In genomic region chr16:10005606-10006005, GRCm38 (mm10) we compare ENCODE assay signal across 30 mouse cellular contexts. TPM values are rescaled to one million over a fixed set of nuclear protein-coding genes. Genes with fewer than 3 reads are reported as not detected.
DNase-seq lines count a peak whose midpoint lies in the region; ATAC-seq lines count a peak whose summit lies in the region.
"Had no signal": no experiment of that assay in that cellular context is flagged by ENCODE, and none has a peak within 500 bp of the region (broad histone marks: within the 10 kb centered on the region; RNA-seq: fewer than 3 reads in every experiment).

No protein-coding gene starts in this region.

- H3K9ac ChIP-seq in hindbrain, embryonic 15.5 days = no peak overlapping the region
- H3K9ac ChIP-seq in hindbrain, embryonic 13.5 days = no peak overlapping the region
- H3K9ac ChIP-seq: embryonic facial prominence, embryonic 15.5 days; forebrain, postnatal 0 days; kidney, embryonic 15.5 days; limb, embryonic 15.5 days; liver, embryonic 15.5 days; lung, embryonic 15.5 days; neural tube, embryonic 13.5 days had no signal

- no peaks in the 10 kb centered on the region for H3K36me3 ChIP-seq in hindbrain, embryonic 15.5 days
- H3K36me3 ChIP-seq in hindbrain, embryonic 13.5 days = no peaks in the 10 kb centered on the region
- H3K36me3 ChIP-seq: embryonic facial prominence, embryonic 15.5 days; kidney, embryonic 15.5 days; limb, embryonic 15.5 days; liver, embryonic 15.5 days; lung, embryonic 15.5 days; neural tube, embryonic 13.5 days had no signal

- 68% methylated on average over 5 of the region's 5 CpGs for WGBS in hindbrain, embryonic 15.5 days
- 82% methylated on average over 5 of the region's 5 CpGs for WGBS in hindbrain, embryonic 13.5 days

- H3K9me3 ChIP-seq in hindbrain, embryonic 15.5 days = no peaks in the 10 kb centered on the region
- H3K9me3 ChIP-seq in hindbrain, embryonic 13.5 days = no peaks in the 10 kb centered on the region; the same call in 1 of the 2 replicates
- H3K9me3 ChIP-seq: embryonic facial prominence, embryonic 15.5 days; kidney, embryonic 15.5 days; limb, embryonic 15.5 days; liver, embryonic 15.5 days; lung, embryonic 15.5 days; neural tube, embryonic 13.5 days had no signal

- H3K4me1 ChIP-seq in hindbrain, embryonic 15.5 days (replicated peaks) = no peaks in the 10 kb centered on the region
- no peaks in the 10 kb centered on the region for H3K4me1 ChIP-seq in hindbrain, embryonic 13.5 days (replicated peaks)
- H3K4me1 ChIP-seq: embryonic facial prominence, embryonic 15.5 days; kidney, embryonic 15.5 days; limb, embryonic 15.5 days; liver, embryonic 15.5 days; lung, embryonic 15.5 days; neural tube, embryonic 13.5 days had no signal

- no peak overlapping the region for H3K4me2 ChIP-seq in hindbrain, embryonic 15.5 days
- no peak overlapping the region for H3K4me2 ChIP-seq in hindbrain, embryonic 13.5 days
- H3K4me2 ChIP-seq: embryonic facial prominence, embryonic 15.5 days; kidney, embryonic 15.5 days; limb, embryonic 15.5 days; liver, embryonic 15.5 days; lung, embryonic 15.5 days; neural tube, embryonic 13.5 days had no signal

- ATAC-seq in hindbrain, embryonic 15.5 days (ENCODE audit: low FRiP score, low read depth) = peak; percentile 45; the same call in 1 of the 2 replicates
- no peak for ATAC-seq in hindbrain, embryonic 13.5 days (ENCODE audit: low FRiP score)
- no peak for ATAC-seq in erythroblast, adult 5-6 weeks (replicated peaks; ENCODE audit: low FRiP score, poor library complexity, severe bottlenecking)
- ATAC-seq: CD4-positive, CD25-positive, alpha-beta regulatory T cell, adult 4 months; forebrain, postnatal 0 days; intestine, postnatal 0 days had no signal

- peak; percentile 98 for DNase-seq in brain, adult 2 months (ENCODE audit: low read depth, low spot score)
- peak; percentile 96 to 98 for DNase-seq in cerebellum, adult 18-20 months
- DNase-seq in cerebellum, postnatal 14 days = peak; percentile 97 to 99
- no peak for DNase-seq in urinary bladder, postnatal 25 days (ENCODE audit: low spot score)
- DNase-seq: adrenal gland, postnatal 36 days; forebrain, postnatal 0 days; gastrocnemius, postnatal 25 days; heart, adult 18-20 months; kidney, postnatal 4 days; layer of hippocampus, adult 9-11 months; lung, postnatal 4 days; midbrain, embryonic 14.5 days; retina, postnatal 1 day; thymus, adult 18-20 months; thymus, postnatal 4 days had no signal

- no peaks in the 10 kb centered on the region for H3K27me3 ChIP-seq in hindbrain, embryonic 15.5 days
- no peaks in the 10 kb centered on the region for H3K27me3 ChIP-seq in hindbrain, embryonic 13.5 days
- H3K27me3 ChIP-seq: embryonic facial prominence, embryonic 15.5 days; kidney, embryonic 15.5 days; liver, embryonic 15.5 days; lung, embryonic 15.5 days; neural tube, embryonic 13.5 days had no signal

- no peak overlapping the region for H3K27ac ChIP-seq in hindbrain, embryonic 15.5 days (replicated peaks)
- H3K27ac ChIP-seq in hindbrain, embryonic 13.5 days = no peak overlapping the region
- H3K27ac ChIP-seq: embryonic facial prominence, embryonic 15.5 days; kidney, embryonic 15.5 days; left cerebral cortex, adult 2 months; limb, embryonic 15.5 days; liver, embryonic 15.5 days; lung, embryonic 15.5 days; neural tube, embryonic 13.5 days had no signal

- H3K4me3 ChIP-seq in hindbrain, embryonic 15.5 days = no peak overlapping the region
- H3K4me3 ChIP-seq in hindbrain, embryonic 13.5 days = no peak overlapping the region
- H3K4me3 ChIP-seq: embryonic facial prominence, embryonic 15.5 days; kidney, embryonic 15.5 days; left cerebral cortex, adult 2 months; limb, embryonic 15.5 days; liver, embryonic 15.5 days; lung, embryonic 15.5 days; myocyte; neural tube, embryonic 13.5 days had no signal

RNA-seq across cellular contexts. Expression of gene Grin2a, which starts 10.2 kb away (rescaled TPM):
- polyA plus RNA-seq in hindbrain, embryonic 15.5 days (2015; fragmentation: Nextera tagmentation; extraction: Ambion mirVana) = 10.0 and 10.2 TPM in 2 replicates
- polyA plus RNA-seq in hindbrain, embryonic 13.5 days (2015; fragmentation: Nextera tagmentation; extraction: Ambion mirVana) = 5.3 TPM in 2 replicates
- not detected in 2 replicates for total RNA-seq in erythroblast, adult 5-6 weeks (2015; ENCODE audit: low replicate concordance)
- under 0.01 TPM in 1 of 2 replicates, not detected in the other for total RNA-seq in erythroblast, adult 5-6 weeks (2017; ENCODE audit: low replicate concordance)
- total RNA-seq: common myeloid progenitor, adult 5-6 weeks; megakaryocyte-erythroid progenitor cell, adult 5-6 weeks had no signal
- polyA plus RNA-seq: CD4-positive, CD25-positive, alpha-beta regulatory T cell, adult 4 months; intestine, postnatal 0 days; liver, embryonic 15.5 days had no signal
